Mouse (Mus musculus) hindbrain, embryonic 10.5 days (tissue): ENCODE results near the gene Dnajb4. TPM values are rescaled to one million over a fixed set of nuclear protein-coding genes. Genes with fewer than 3 reads are reported as not detected.

ENCODE experiments used
- DNase-seq: peaks from one replicate; pipeline ENCODE4 v3.0.0-alpha.2; 2017; ENCODE audit warnings: low spot score
- H3K27ac ChIP-seq: fragments of 300-500 bp; sonication (generic); 2 replicates; pipeline ENCODE4 v1.5.1; 2016; ENCODE audit warnings: mild to moderate bottlenecking, moderate library complexity
- H3K27me3 ChIP-seq: fragments of 300-500 bp; sonication (generic); 2 replicates; pipeline ENCODE4 v1.6.1; 2016; ENCODE audit warnings: mild to moderate bottlenecking; ENCODE audit not compliant: poor library complexity, insufficient read depth, severe bottlenecking
- H3K36me3 ChIP-seq: fragments of 300-500 bp; sonication (generic); 2 replicates; pipeline ENCODE4 v1.6.1; 2016; ENCODE audit warnings: mild to moderate bottlenecking, moderate library complexity
- H3K4me1 ChIP-seq: fragments of 300-500 bp; sonication (generic); replicated peaks from 2 replicates; pipeline ENCODE4 v1.6.1; 2016; ENCODE audit warnings: mild to moderate bottlenecking
- H3K4me3 ChIP-seq: fragments of 300-500 bp; sonication (generic); 2 replicates; pipeline ENCODE4 v1.5.1; 2016; ENCODE audit warnings: mild to moderate bottlenecking, moderate library complexity
- H3K9me3 ChIP-seq: fragments of 300-500 bp; sonication (generic); 2 replicates; pipeline ENCODE4 v1.6.1; 2016; ENCODE audit warnings: mild to moderate bottlenecking, moderate library complexity
- WGBS: fragments of 180-500 bp; shearing (Covaris S2); methylation state at CpG from one replicate; pipeline ENCODE4 v1.1.7; 2016; 5-methylcytosine and 5-hydroxymethylcytosine counted together
- polyA plus RNA-seq: library from polyadenylated mRNA; unstranded; fragments of >200 nt; fragmentation: Nextera tagmentation; extraction: Ambion mirVana; gene quantifications from 2 replicates; pipeline ENCODE4 v1.2.1, GENCODE M21; 2016

Dnajb4 gene
- polyA plus RNA-seq, 1 experiment from 2014 or later = 19.9 TPM

GRCm38 (mm10) chr3:152186106-152186505 lies 24.0 kb downstream of the Dnajb4 start:
- Histone ChIP-seq H3K4me1 (no peaks in the 10 kb centered on the region; the same call in 1 of the 2 replicates), H3K27ac (no peak overlapping the region), H3K9me3 (no peaks in the 10 kb centered on the region), H3K27me3 (no peaks in the 10 kb centered on the region), H3K36me3 (peaks cover 26% of the 10 kb centered on the region), H3K4me3 (no peak overlapping the region)
- WGBS = 90% methylated on average over 6 of the region's 6 CpGs
- DNase-seq = no peak

GRCm38 (mm10) chr3:152183522-152183921 lies 26.6 kb downstream of the Dnajb4 start:
- Histone ChIP-seq H3K27ac (no peak overlapping the region), H3K9me3 (no peaks in the 10 kb centered on the region), H3K36me3 (peaks cover 26% of the 10 kb centered on the region), H3K27me3 (no peaks in the 10 kb centered on the region), H3K4me1 (no peaks in the 10 kb centered on the region), H3K4me3 (no peak overlapping the region)
- DNase-seq = no peak
- 63% methylated on average over 9 of the region's 9 CpGs for WGBS

GRCm38 (mm10) chr3:152180624-152181023 lies 29.5 kb downstream of the Dnajb4 start:
- H3K36me3 ChIP-seq = peaks cover 13% of the 10 kb centered on the region
- DNase-seq = no peak
- no peaks in the 10 kb centered on the region for H3K4me1 ChIP-seq
- H3K9me3 ChIP-seq = no peaks in the 10 kb centered on the region
- no peak overlapping the region for H3K27ac ChIP-seq
- WGBS = 93% methylated on average over 4 of the region's 4 CpGs
- H3K4me3 ChIP-seq = no peak overlapping the region
- no peaks in the 10 kb centered on the region for H3K27me3 ChIP-seq

- Histone ChIP-seq H3K27me3 (no peaks in the 10 kb centered on the region), H3K9me3 (no peaks in the 10 kb centered on the region), H3K4me3 (no peak overlapping the region), H3K4me1 (no peaks in the 10 kb centered on the region), H3K27ac (no peak overlapping the region), H3K36me3 (0 out of 2 replicates have a peak, but pooled peaks cover 3% of the 10 kb centered on the region)
- DNase-seq = no peak
- 64% methylated on average over 1 of the region's 1 CpGs for WGBS
Measured at GRCm38 (mm10) chr3:152179285-152179684, 30.8 kb downstream of the Dnajb4 start.

- H3K4me3 ChIP-seq = no peak overlapping the region
- H3K36me3 ChIP-seq = 0 out of 2 replicates have a peak, but pooled peaks cover 3% of the 10 kb centered on the region
- 91% methylated on average over 4 of the region's 4 CpGs for WGBS
- no peaks in the 10 kb centered on the region for H3K9me3 ChIP-seq
- no peak overlapping the region for H3K27ac ChIP-seq
- DNase-seq = no peak
- H3K27me3 ChIP-seq = no peaks in the 10 kb centered on the region
- H3K4me1 ChIP-seq = no peaks in the 10 kb centered on the region
Measured at GRCm38 (mm10) chr3:152178816-152179215, 31.3 kb downstream of the Dnajb4 start.

GRCm38 (mm10) chr3:152172322-152172935 lies 37.7 kb downstream of the Dnajb4 start:
- Histone ChIP-seq H3K27me3 (peaks cover 10% of the 10 kb centered on the region), H3K9me3 (0 out of 2 replicates have a peak, but pooled peaks cover 3% of the 10 kb centered on the region), H3K4me3 (no peak overlapping the region), H3K36me3 (no peaks in the 10 kb centered on the region), H3K27ac (no peak overlapping the region), H3K4me1 (no peaks in the 10 kb centered on the region)
- no peak for DNase-seq
- 88% methylated on average over 7 of the region's 7 CpGs for WGBS

- Histone ChIP-seq H3K4me3 (no peak overlapping the region), H3K4me1 (peaks cover 5% of the 10 kb centered on the region), H3K27ac (no peak overlapping the region), H3K36me3 (no peaks in the 10 kb centered on the region), H3K9me3 (0 out of 2 replicates have a peak, but pooled peaks cover 3% of the 10 kb centered on the region), H3K27me3 (peaks cover 14% of the 10 kb centered on the region)
- 71% methylated on average over 7 of the region's 7 CpGs for WGBS
- DNase-seq = no peak
Measured at GRCm38 (mm10) chr3:152171862-152172261, 38.2 kb downstream of the Dnajb4 start.

- 75% methylated on average over 2 of the region's 2 CpGs for WGBS
- peaks cover 11% of the 10 kb centered on the region for H3K4me1 ChIP-seq
Measured at GRCm38 (mm10) chr3:152171236-152171635, 38.9 kb downstream of the Dnajb4 start.

GRCm38 (mm10) chr3:152170407-152170806 lies 39.7 kb downstream of the Dnajb4 start:
- Histone ChIP-seq H3K27me3 (peaks cover 29% of the 10 kb centered on the region), H3K4me3 (no peak overlapping the region), H3K9me3 (0 out of 2 replicates have a peak, but pooled peaks cover 3% of the 10 kb centered on the region), H3K27ac (no peak overlapping the region), H3K4me1 (peaks cover 19% of the 10 kb centered on the region), H3K36me3 (no peaks in the 10 kb centered on the region)
- WGBS = 50% methylated on average over 1 of the region's 1 CpGs
- DNase-seq = no peak

More at GRCm38 (mm10) chr3:152171236-152171635, 38.9 kb downstream of the Dnajb4 start:
- Histone ChIP-seq H3K27ac (no peak overlapping the region), H3K36me3 (no peaks in the 10 kb centered on the region), H3K4me3 (no peak overlapping the region), H3K9me3 (0 out of 2 replicates have a peak, but pooled peaks cover 3% of the 10 kb centered on the region), H3K27me3 (peaks cover 20% of the 10 kb centered on the region)
- no peak for DNase-seq

- Histone ChIP-seq H3K27me3 (peaks cover 46% of the 10 kb centered on the region), H3K4me1 (peaks cover 24% of the 10 kb centered on the region), H3K36me3 (no peaks in the 10 kb centered on the region), H3K4me3 (no peak overlapping the region), H3K27ac (no peak overlapping the region), H3K9me3 (0 out of 2 replicates have a peak, but pooled peaks cover 3% of the 10 kb centered on the region)
- WGBS = 93% methylated on average over 10 of the region's 10 CpGs
- DNase-seq = no peak
Measured at GRCm38 (mm10) chr3:152168007-152168406, 42.1 kb downstream of the Dnajb4 start.

GRCm38 (mm10) chr3:152166699-152167451 lies 43.2 kb downstream of the Dnajb4 start:
- H3K36me3 ChIP-seq = no peaks in the 10 kb centered on the region
- H3K27ac ChIP-seq = peak overlapping the region; percentile 56

GRCm38 (mm10) chr3:152166099-152166423 lies 44.0 kb downstream of the Dnajb4 start, which contains the start of gene Gipc2:
TSS of gene Gipc2 (minus strand) at chr3:152166230.
- WGBS = 6% methylated on average over 10 of the region's 10 CpGs
- H3K9me3 ChIP-seq = 0 out of 2 replicates have a peak, but pooled peaks cover 3% of the 10 kb centered on the region
- no peaks in the 10 kb centered on the region for H3K36me3 ChIP-seq
- peak within 1 kb of the TSS; percentile 70 for H3K4me3 ChIP-seq
- H3K27ac ChIP-seq = peak within 1 kb of the TSS; percentile 83
- peaks cover 24% of the 10 kb centered on the region for H3K4me1 ChIP-seq
- H3K27me3 ChIP-seq = peaks cover 46% of the 10 kb centered on the region
- DNase-seq = no peak

More at GRCm38 (mm10) chr3:152166699-152167451, 43.2 kb downstream of the Dnajb4 start:
- H3K4me1 ChIP-seq = peaks cover 24% of the 10 kb centered on the region
- DNase-seq = peak; percentile 41
- H3K27me3 ChIP-seq = peaks cover 46% of the 10 kb centered on the region
- WGBS = 15% methylated on average over 29 of the region's 29 CpGs
- 0 out of 2 replicates have a peak, but pooled peaks cover 3% of the 10 kb centered on the region for H3K9me3 ChIP-seq
- H3K4me3 ChIP-seq = peak overlapping the region; percentile 70
